Mouse (Mus musculus) thymus, postnatal 4 days (tissue): ENCODE data around the gene 6430531B16Rik.
A peak's percentile ranks its signal among the peaks of the same experiment; 100 is the strongest.

Source experiments
- DNase-seq: peaks from one replicate; pipeline ENCODE4 v3.0.0; 2021

6430531B16Rik gene

DNA sequence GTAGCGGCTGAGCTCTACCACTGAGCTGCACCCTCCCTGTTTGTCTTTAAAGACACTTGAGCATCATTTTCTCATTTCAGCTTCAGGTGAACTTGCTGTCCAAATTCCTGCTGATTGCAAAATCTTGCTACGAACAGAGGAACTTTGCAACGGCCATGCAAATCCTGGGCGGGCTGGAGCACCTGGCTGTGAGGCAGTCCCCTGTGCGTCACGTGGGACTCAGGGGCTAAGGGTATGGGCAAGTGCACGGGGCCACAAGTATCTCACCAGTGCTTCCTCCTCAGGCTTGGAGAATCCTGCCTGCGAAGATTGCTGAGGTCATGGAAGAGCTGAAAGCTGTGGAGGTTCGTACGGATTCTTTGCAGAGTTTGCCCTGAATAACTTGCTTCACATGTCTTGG is 41.9 kb downstream of the 6430531B16Rik start:
- DNase-seq: no peak

DNA sequence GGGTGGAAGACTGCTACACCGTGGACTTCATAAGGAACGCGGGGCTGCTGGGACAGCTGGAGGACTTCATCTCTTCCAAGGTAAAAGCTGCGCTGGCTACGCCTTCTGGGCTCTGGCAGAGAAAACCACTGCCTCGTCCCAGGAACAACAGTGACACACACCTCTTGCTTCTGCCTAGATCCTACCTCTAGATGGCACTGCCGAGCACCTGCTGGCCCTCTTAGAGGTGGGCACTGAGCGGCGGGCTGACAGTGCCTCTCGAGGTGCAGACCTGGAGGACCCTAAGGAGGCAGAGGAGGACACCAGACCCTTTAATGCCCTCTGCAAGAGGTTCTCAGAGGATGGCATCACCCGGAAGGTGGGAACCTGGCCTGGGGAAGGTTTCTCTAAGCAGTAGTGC is 47.8 kb downstream of the 6430531B16Rik start:
- peak; percentile 79 for DNase-seq
